Mouse (Mus musculus) ES-Bruce4 (cell line): ENCODE data around the gene Pdxp.

Source experiments
- CTCF ChIP-seq: IDR thresholded peaks from one replicate; pipeline ENCODE4 v1.8.1; 2011; ENCODE audit warnings: low read depth, low read length
- POLR2A ChIP-seq: IDR thresholded peaks from one replicate; pipeline ENCODE4 v1.8.1; 2011; ENCODE audit warnings: low read length; ENCODE audit not compliant: insufficient read depth

DNA sequence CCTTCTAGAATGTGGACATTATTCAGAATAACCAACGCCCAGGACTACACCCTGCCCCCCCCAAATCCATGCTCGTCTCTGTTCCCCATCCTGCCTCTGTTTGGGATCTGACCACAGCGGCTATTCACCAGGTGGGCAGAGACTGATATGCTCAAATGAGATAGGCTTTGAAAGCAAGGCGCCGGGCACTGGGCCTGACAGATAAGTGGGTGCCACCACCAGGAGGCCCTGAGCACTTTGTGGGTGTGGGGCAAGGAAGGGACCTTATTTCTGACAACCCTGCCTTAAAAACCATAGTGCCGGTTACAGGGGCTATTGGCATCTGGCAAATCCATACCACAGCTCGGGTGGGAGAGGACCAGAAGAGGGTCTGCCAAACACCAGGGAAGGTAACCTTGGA, 9.0 kb downstream of the Pdxp start:
- TF ChIP-seq CTCF = no peak
- no peak for TF ChIP-seq POLR2A
